Mouse (Mus musculus): ENCODE results near the gene Slfnl1. TPM values are rescaled to one million over a fixed set of nuclear protein-coding genes. Genes with fewer than 3 reads are reported as not detected.

The Slfnl1 gene
- 0.12 TPM in 1 of 2 replicates, not detected in the other for polyA plus RNA-seq (2014; fragmentation: Nextera tagmentation; extraction: Ambion mirVana)

DNA sequence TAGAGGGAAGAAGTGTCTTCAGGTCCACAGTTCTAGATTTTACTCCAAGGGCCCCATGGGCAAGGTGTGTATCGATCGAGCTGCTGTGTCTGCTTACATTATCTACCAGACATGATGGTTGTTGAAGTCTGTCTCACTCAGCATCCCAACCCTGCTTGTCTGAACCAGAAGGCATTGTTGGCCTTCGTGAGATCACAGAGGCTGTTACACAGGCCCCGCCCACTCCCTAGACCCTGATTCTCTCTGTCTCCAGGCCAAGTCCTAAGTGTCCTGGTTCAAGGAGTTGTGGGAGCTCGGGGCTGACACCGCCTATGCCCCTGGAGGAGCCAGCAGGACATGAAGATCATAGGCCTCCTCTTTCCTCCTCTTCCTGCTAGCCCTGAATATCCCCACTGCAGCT, at the start of gene Slfnl1:
Gene Slfnl1, plus strand, starts transcription at position 246 of the 400 bp plus-strand sequence.
- no peak within 1 kb of the TSS for H3K4me2 ChIP-seq (replicated peaks; ENCODE audit: low read depth, low read length)
- no peaks in the 10 kb centered on the region for H3K27me3 ChIP-seq (ENCODE audit: control insufficient read depth, insufficient read depth, low read length)
- no peak within 1 kb of the TSS for H3K4me3 ChIP-seq (ENCODE audit: low read depth, low read length)
- WGBS, result 88% methylated on average over 6 of the region's 6 CpGs
- H3K36me3 ChIP-seq (ENCODE audit: control insufficient read depth, insufficient read depth, low read length), result 0 out of 2 replicates have a peak, but pooled peaks cover 7% of the 10 kb centered on the region
- DNase-seq (ENCODE audit: low spot score), result no peak
- no peak within 1 kb of the TSS for H3K27ac ChIP-seq (ENCODE audit: low read depth, low read length)
- H3K4me1 ChIP-seq (replicated peaks; ENCODE audit: control insufficient read depth, insufficient read depth, low read length), result no peaks in the 10 kb centered on the region
- H3K9ac ChIP-seq (ENCODE audit: low read depth, low read length), result no peak within 1 kb of the TSS
- H3K9me3 ChIP-seq (ENCODE audit: control insufficient read depth, low read length), result no peaks in the 10 kb centered on the region
- no peak for ATAC-seq (ENCODE audit: low FRiP score)

DNA sequence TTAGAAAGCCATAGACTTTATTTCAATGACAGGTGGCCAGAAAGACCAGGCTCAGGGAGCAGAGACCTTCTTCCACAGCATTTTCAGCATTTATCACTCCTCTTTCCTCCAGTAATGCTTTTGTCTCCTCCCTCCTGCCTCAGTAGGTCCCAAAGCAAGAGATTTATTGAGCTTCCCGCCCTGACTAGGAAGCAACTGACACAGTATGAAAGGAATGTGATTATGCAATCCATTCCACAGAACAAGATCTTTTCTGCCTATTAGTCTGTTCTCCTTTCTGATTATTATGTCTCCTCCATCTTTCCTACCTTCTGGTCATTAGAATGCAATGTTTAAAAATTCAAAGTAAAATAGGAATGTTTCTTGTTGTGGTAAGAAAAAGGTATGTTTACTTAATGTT, 44.3 kb upstream of the Slfnl1 start:
- no peaks in the 10 kb centered on the region for H3K9me3 ChIP-seq (ENCODE audit: control insufficient read depth, low read length)
- H3K27ac ChIP-seq (ENCODE audit: low read depth, low read length), result no peak overlapping the region
- H3K4me2 ChIP-seq (replicated peaks; ENCODE audit: low read depth, low read length), result no peak overlapping the region
- no peak overlapping the region for H3K9ac ChIP-seq (ENCODE audit: low read depth, low read length)
- no peaks in the 10 kb centered on the region for H3K36me3 ChIP-seq (ENCODE audit: control insufficient read depth, insufficient read depth, low read length)
- DNase-seq (ENCODE audit: low spot score), result no peak
- H3K4me1 ChIP-seq (replicated peaks; ENCODE audit: control insufficient read depth, insufficient read depth, low read length), result no peaks in the 10 kb centered on the region
- H3K27me3 ChIP-seq (ENCODE audit: control insufficient read depth, insufficient read depth, low read length), result no peaks in the 10 kb centered on the region
- 61% methylated on average over 1 of the region's 1 CpGs for WGBS
- no peak for ATAC-seq (ENCODE audit: low FRiP score)
- no peak overlapping the region for H3K4me3 ChIP-seq (ENCODE audit: low read depth, low read length)

- no peak overlapping the region for H3K4me2 ChIP-seq (replicated peaks; ENCODE audit: low read depth, low read length)
- H3K9me3 ChIP-seq (ENCODE audit: control insufficient read depth, low read length), result no peaks in the 10 kb centered on the region
- no peaks in the 10 kb centered on the region for H3K4me1 ChIP-seq (replicated peaks; ENCODE audit: control insufficient read depth, insufficient read depth, low read length)
- H3K9ac ChIP-seq (ENCODE audit: low read depth, low read length), result no peak overlapping the region
- no peaks in the 10 kb centered on the region for H3K27me3 ChIP-seq (ENCODE audit: control insufficient read depth, insufficient read depth, low read length)
- WGBS, result 74% methylated on average over 1 of the region's 1 CpGs
- no peak overlapping the region for H3K27ac ChIP-seq (ENCODE audit: low read depth, low read length)
- ATAC-seq (ENCODE audit: low FRiP score) (no peak), DNase-seq (ENCODE audit: low spot score) (no peak)
- H3K36me3 ChIP-seq (ENCODE audit: control insufficient read depth, insufficient read depth, low read length), result peaks cover 9% of the 10 kb centered on the region; the same call in 1 of the 2 replicates
- H3K4me3 ChIP-seq (ENCODE audit: low read depth, low read length), result no peak overlapping the region
Observed at GRCm38 (mm10) chr4:120506955-120507354, 25.1 kb upstream of the Slfnl1 start.

DNA sequence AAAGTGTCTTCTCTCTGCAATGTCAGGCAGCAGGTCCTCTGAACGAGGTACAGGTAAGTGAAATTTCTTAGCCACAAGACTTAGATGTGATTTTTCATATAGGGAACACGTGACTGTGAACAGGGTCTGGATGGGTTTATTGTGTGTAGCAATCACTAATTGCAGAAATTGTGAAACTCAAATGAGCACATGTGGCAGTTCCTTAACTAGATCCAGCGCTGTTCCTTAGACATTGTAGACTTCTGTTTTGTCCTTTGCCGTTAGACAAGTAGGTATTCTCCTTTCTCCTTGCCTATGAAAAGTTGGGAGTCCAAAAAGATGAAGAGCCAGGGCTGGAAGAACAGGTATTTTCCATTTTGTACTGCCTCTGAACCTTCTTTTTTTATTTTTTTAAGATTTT, 20.8 kb upstream of the Slfnl1 start:
- 92% methylated on average over 4 of the region's 4 CpGs for WGBS

GRCm38 (mm10) chr4:120514366-120514765, 17.7 kb upstream of the Slfnl1 start:
- Histone ChIP-seq H3K27me3 (ENCODE audit: control insufficient read depth, insufficient read depth, low read length) (no peaks in the 10 kb centered on the region), H3K9ac (ENCODE audit: low read depth, low read length) (no peak overlapping the region), H3K27ac (ENCODE audit: low read depth, low read length) (no peak overlapping the region), H3K4me2 (replicated peaks; ENCODE audit: low read depth, low read length) (no peak overlapping the region), H3K9me3 (ENCODE audit: control insufficient read depth, low read length) (no peaks in the 10 kb centered on the region), H3K4me3 (ENCODE audit: low read depth, low read length) (no peak overlapping the region), H3K36me3 (ENCODE audit: control insufficient read depth, insufficient read depth, low read length) (peaks cover 8% of the 10 kb centered on the region; the same call in 1 of the 2 replicates), H3K4me1 (replicated peaks; ENCODE audit: control insufficient read depth, insufficient read depth, low read length) (no peaks in the 10 kb centered on the region)
- WGBS, result 93% methylated on average over 2 of the region's 2 CpGs
- DNase-seq (ENCODE audit: low spot score) (no peak), ATAC-seq (ENCODE audit: low FRiP score) (no peak)

More for the DNA sequence above, 20.8 kb upstream of the Slfnl1 start:
- no peaks in the 10 kb centered on the region for H3K9me3 ChIP-seq (ENCODE audit: control insufficient read depth, low read length)
- ATAC-seq (ENCODE audit: low FRiP score) (no peak), DNase-seq (ENCODE audit: low spot score) (no peak)
- H3K27me3 ChIP-seq (ENCODE audit: control insufficient read depth, insufficient read depth, low read length), result no peaks in the 10 kb centered on the region
- no peak overlapping the region for H3K4me3 ChIP-seq (ENCODE audit: low read depth, low read length)
- no peak overlapping the region for H3K4me2 ChIP-seq (replicated peaks; ENCODE audit: low read depth, low read length)
- H3K27ac ChIP-seq (ENCODE audit: low read depth, low read length), result no peak overlapping the region
- peaks cover 9% of the 10 kb centered on the region; the same call in 1 of the 2 replicates for H3K36me3 ChIP-seq (ENCODE audit: control insufficient read depth, insufficient read depth, low read length)
- H3K9ac ChIP-seq (ENCODE audit: low read depth, low read length), result no peak overlapping the region
- H3K4me1 ChIP-seq (replicated peaks; ENCODE audit: control insufficient read depth, insufficient read depth, low read length), result no peaks in the 10 kb centered on the region

GRCm38 (mm10) chr4:120516491-120516890, 15.5 kb upstream of the Slfnl1 start:
- no peaks in the 10 kb centered on the region for H3K27me3 ChIP-seq (ENCODE audit: control insufficient read depth, insufficient read depth, low read length)
- DNase-seq (ENCODE audit: low spot score), result no peak
- no peak overlapping the region for H3K4me3 ChIP-seq (ENCODE audit: low read depth, low read length)
- no peak overlapping the region for H3K27ac ChIP-seq (ENCODE audit: low read depth, low read length)
- no peak for ATAC-seq (ENCODE audit: low FRiP score)
- no peak overlapping the region for H3K4me2 ChIP-seq (replicated peaks; ENCODE audit: low read depth, low read length)
- no peak overlapping the region for H3K9ac ChIP-seq (ENCODE audit: low read depth, low read length)
- H3K4me1 ChIP-seq (replicated peaks; ENCODE audit: control insufficient read depth, insufficient read depth, low read length), result no peaks in the 10 kb centered on the region
- H3K36me3 ChIP-seq (ENCODE audit: control insufficient read depth, insufficient read depth, low read length), result peaks cover 7% of the 10 kb centered on the region; the same call in 1 of the 2 replicates
- 93% methylated on average over 7 of the region's 7 CpGs for WGBS
- H3K9me3 ChIP-seq (ENCODE audit: control insufficient read depth, low read length), result no peaks in the 10 kb centered on the region

DNA sequence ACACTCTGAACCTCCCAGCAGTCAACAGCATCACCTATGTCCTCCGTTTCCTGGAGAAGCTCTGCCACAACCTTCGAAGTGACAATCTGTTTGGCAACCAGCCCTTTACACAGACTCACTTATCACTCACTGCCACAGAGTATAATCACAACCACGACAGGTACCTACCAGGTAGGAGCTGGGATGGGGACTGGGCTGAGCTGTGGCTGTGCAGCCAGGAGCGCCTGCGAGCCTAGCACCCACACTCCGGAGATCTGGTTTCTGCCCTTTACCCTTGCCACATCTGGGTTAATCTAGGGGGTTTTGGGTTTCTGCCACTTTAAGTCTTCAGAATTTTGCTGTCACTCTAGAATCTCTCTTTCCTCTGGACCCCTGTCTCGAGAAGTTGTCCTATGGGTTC, 15.1 kb upstream of the Slfnl1 start:
- no peaks in the 10 kb centered on the region for H3K27me3 ChIP-seq (ENCODE audit: control insufficient read depth, insufficient read depth, low read length)
- ATAC-seq (ENCODE audit: low FRiP score), result no peak
- DNase-seq (ENCODE audit: low spot score), result no peak
- H3K36me3 ChIP-seq (ENCODE audit: control insufficient read depth, insufficient read depth, low read length), result peaks cover 7% of the 10 kb centered on the region; the same call in 1 of the 2 replicates
- no peak overlapping the region for H3K9ac ChIP-seq (ENCODE audit: low read depth, low read length)
- WGBS, result 91% methylated on average over 7 of the region's 7 CpGs
- no peaks in the 10 kb centered on the region for H3K4me1 ChIP-seq (replicated peaks; ENCODE audit: control insufficient read depth, insufficient read depth, low read length)
- no peak overlapping the region for H3K27ac ChIP-seq (ENCODE audit: low read depth, low read length)
- no peak overlapping the region for H3K4me2 ChIP-seq (replicated peaks; ENCODE audit: low read depth, low read length)
- no peaks in the 10 kb centered on the region for H3K9me3 ChIP-seq (ENCODE audit: control insufficient read depth, low read length)
- no peak overlapping the region for H3K4me3 ChIP-seq (ENCODE audit: low read depth, low read length)

GRCm38 (mm10) chr4:120517335-120517734, 14.7 kb upstream of the Slfnl1 start:
- no peak overlapping the region for H3K4me2 ChIP-seq (replicated peaks; ENCODE audit: low read depth, low read length)
- H3K4me3 ChIP-seq (ENCODE audit: low read depth, low read length), result no peak overlapping the region
- no peaks in the 10 kb centered on the region for H3K9me3 ChIP-seq (ENCODE audit: control insufficient read depth, low read length)
- peaks cover 7% of the 10 kb centered on the region; the same call in 1 of the 2 replicates for H3K36me3 ChIP-seq (ENCODE audit: control insufficient read depth, insufficient read depth, low read length)
- no peak overlapping the region for H3K9ac ChIP-seq (ENCODE audit: low read depth, low read length)
- 87% methylated on average over 4 of the region's 4 CpGs for WGBS
- no peak overlapping the region for H3K27ac ChIP-seq (ENCODE audit: low read depth, low read length)
- ATAC-seq (ENCODE audit: low FRiP score) (no peak), DNase-seq (ENCODE audit: low spot score) (no peak)
- H3K4me1 ChIP-seq (replicated peaks; ENCODE audit: control insufficient read depth, insufficient read depth, low read length), result no peaks in the 10 kb centered on the region
- H3K27me3 ChIP-seq (ENCODE audit: control insufficient read depth, insufficient read depth, low read length), result no peaks in the 10 kb centered on the region

- Histone ChIP-seq H3K4me1 (replicated peaks; ENCODE audit: control insufficient read depth, insufficient read depth, low read length) (no peaks in the 10 kb centered on the region), H3K36me3 (ENCODE audit: control insufficient read depth, insufficient read depth, low read length) (peaks cover 7% of the 10 kb centered on the region; the same call in 1 of the 2 replicates), H3K9me3 (ENCODE audit: control insufficient read depth, low read length) (no peaks in the 10 kb centered on the region), H3K27ac (ENCODE audit: low read depth, low read length) (no peak overlapping the region), H3K4me3 (ENCODE audit: low read depth, low read length) (no peak overlapping the region), H3K27me3 (ENCODE audit: control insufficient read depth, insufficient read depth, low read length) (no peaks in the 10 kb centered on the region), H3K9ac (ENCODE audit: low read depth, low read length) (no peak overlapping the region), H3K4me2 (replicated peaks; ENCODE audit: low read depth, low read length) (no peak overlapping the region)
- ATAC-seq (ENCODE audit: low FRiP score) (no peak), DNase-seq (ENCODE audit: low spot score) (no peak)
- WGBS, result 83% methylated on average over 5 of the region's 5 CpGs
Observed at GRCm38 (mm10) chr4:120521761-120522160, 10.3 kb upstream of the Slfnl1 start.
